Mouse (Mus musculus) liver, embryonic 14.5 days (tissue): ENCODE data around the gene Acot6. TPM values are rescaled to one million over a fixed set of nuclear protein-coding genes. Genes with fewer than 3 reads are reported as not detected.

Experiments
- ATAC-seq: fragments of 200-750 bp; cut with Nextera tagmentation; 2 replicates; pipeline ENCODE4 v1.8.0; 2017; ENCODE audit warnings: moderate number of reproducible peaks, mild to moderate bottlenecking, moderate library complexity; ENCODE audit not compliant: insufficient read depth
- DNase-seq, 3 experiments: peaks; one replicate each; pipeline ENCODE4 v3.0.0-alpha.2; 2012 to 2013; ENCODE audit warnings: low read depth in 3 of 3, low spot score in 3 of 3
- H3K27ac ChIP-seq: fragments of 300-500 bp; sonication (generic); 2 replicates; pipeline ENCODE4 v1.5.1; 2014; ENCODE audit warnings: moderate library complexity, mild to moderate bottlenecking, control low read depth, inconsistent platforms
- H3K27me3 ChIP-seq: fragments of 300-500 bp; sonication (generic); 2 replicates; pipeline ENCODE4 v1.6.1; 2014; ENCODE audit warnings: mild to moderate bottlenecking, low read length, moderate library complexity; ENCODE audit not compliant: control insufficient read depth, insufficient read depth
- H3K36me3 ChIP-seq: fragments of 300-500 bp; sonication (generic); replicated peaks from 2 replicates; pipeline ENCODE4 v1.6.1; 2014; ENCODE audit warnings: low read depth; ENCODE audit not compliant: control insufficient read depth, insufficient read depth
- H3K4me1 ChIP-seq, 2 experiments: fragments of 200-500 bp in 1 of 2; fragments of 300-500 bp in 1 of 2; sonication (generic) in 1 of 2; replicated peaks; 2 replicates each; pipeline ENCODE4 v1.6.1; 2012 to 2014; ENCODE audit warnings: antibody characterized with exemption in 1 of 2, inconsistent platforms in 1 of 2, low read length in 1 of 2; ENCODE audit not compliant: control insufficient read depth in 2 of 2, insufficient read depth in 2 of 2
- H3K4me2 ChIP-seq: fragments of 300-500 bp; sonication (generic); 2 replicates; pipeline ENCODE4 v1.6.1; 2014; ENCODE audit warnings: low read depth, mild to moderate bottlenecking, control low read depth, moderate library complexity
- H3K4me3 ChIP-seq, 2 experiments: fragments of 200-500 bp in 1 of 2; fragments of 300-500 bp in 1 of 2; sonication (generic) in 1 of 2; 2 replicates each; pipeline ENCODE4 v1.5.1; 2012 to 2014; ENCODE audit warnings: low read depth in 2 of 2, low read length in 2 of 2, mild to moderate bottlenecking in 2 of 2, control low read depth in 1 of 2, inconsistent platforms in 1 of 2, moderate library complexity in 1 of 2; ENCODE audit not compliant: insufficient read depth in 1 of 2
- H3K9ac ChIP-seq: fragments of 300-500 bp; sonication (generic); replicated peaks from 2 replicates; pipeline ENCODE4 v1.6.1; 2014; ENCODE audit warnings: mild to moderate bottlenecking, control low read depth, moderate library complexity
- H3K9me3 ChIP-seq: fragments of 300-500 bp; sonication (generic); 2 replicates; pipeline ENCODE4 v1.6.1; 2016; ENCODE audit warnings: low read length, mixed read lengths; ENCODE audit not compliant: control insufficient read depth
- CTCF ChIP-seq: IDR thresholded peaks from 2 replicates; pipeline ENCODE4 v1.5.1; 2016; ENCODE audit warnings: antibody characterized with exemption, low read depth, control low read depth
- EP300 ChIP-seq: IDR thresholded peaks from 2 replicates; pipeline ENCODE4 v1.6.1; 2016; ENCODE audit warnings: antibody characterized with exemption, low read depth
- WGBS: fragments of 180-500 bp; shearing (Covaris S2); extraction: QIAGEN DNeasy Blood & Tissue Kit; methylation state at CpG from one replicate; pipeline ENCODE4 v1.1.7; 2014; ENCODE audit not compliant: insufficient replicate concordance; 5-methylcytosine and 5-hydroxymethylcytosine counted together
- polyA plus RNA-seq, 2 experiments: library from polyadenylated mRNA; depleted of rRNA in 1 of 2; stranded (reverse) in 1 of 2; unstranded in 1 of 2; fragments of >200 nt; fragmentation: Nextera tagmentation in 1 of 2; extraction: Ambion mirVana in 1 of 2; gene quantifications; 2 replicates each; pipeline versions ENCODE4 v1.2.1 to v1.2.3; 2012 to 2014

Acot6 gene
- polyA plus RNA-seq, 2 experiments = 0.48 to 1.0 TPM

DNA sequence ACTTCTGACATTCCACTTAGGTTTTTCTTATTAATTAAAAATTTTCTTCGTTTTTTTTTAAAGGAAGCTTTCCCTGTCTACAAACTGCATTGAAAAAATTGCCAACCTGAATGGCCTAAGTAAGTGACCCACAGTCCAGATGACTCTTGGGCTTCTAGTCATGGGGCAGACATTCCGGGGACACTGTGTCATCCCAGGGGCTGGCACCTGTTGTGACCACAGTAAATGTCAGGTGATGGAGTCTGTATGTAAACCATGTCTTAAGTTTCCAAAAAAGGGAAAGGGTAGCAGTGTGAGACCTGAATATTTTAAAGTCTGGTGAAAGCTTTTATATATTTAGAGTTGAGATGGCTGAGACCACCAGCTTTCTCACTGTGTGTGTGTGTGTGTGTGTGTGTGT is 26.4 kb downstream of the Acot6 start:
- Histone ChIP-seq H3K4me3 (no peak overlapping the region), H3K27me3 (no peaks in the 10 kb centered on the region), H3K4me2 (no peak overlapping the region), H3K9ac (no peak overlapping the region), H3K27ac (no peak overlapping the region), H3K36me3 (no peaks in the 10 kb centered on the region), H3K4me1 (no peaks in the 10 kb centered on the region), H3K9me3 (no peaks in the 10 kb centered on the region)
- DNase-seq = no peak
- ATAC-seq = no peak
- WGBS = 61% methylated on average over 2 of the region's 2 CpGs
- TF ChIP-seq CTCF (no peak), EP300 (no peak)

DNA sequence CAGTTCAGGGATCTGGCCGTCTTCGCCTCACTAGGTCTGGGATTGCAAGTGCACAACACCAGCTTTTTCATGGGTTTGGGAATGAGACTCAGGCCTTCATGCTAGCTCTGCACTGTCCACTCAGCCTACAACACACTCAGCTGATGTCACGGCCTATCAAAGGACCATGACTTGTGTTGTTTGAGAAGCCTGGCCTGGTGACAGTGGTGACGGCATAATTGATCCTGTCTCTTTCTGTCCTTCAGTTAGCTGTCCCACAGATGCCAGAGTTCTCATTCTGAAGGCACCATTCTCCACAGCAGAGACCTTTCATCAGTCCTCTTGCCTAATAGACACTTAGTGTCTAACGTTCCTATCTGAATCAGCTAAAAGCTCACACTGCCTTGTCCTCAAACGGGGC is 28.1 kb downstream of the Acot6 start:
- no peak for DNase-seq

DNA sequence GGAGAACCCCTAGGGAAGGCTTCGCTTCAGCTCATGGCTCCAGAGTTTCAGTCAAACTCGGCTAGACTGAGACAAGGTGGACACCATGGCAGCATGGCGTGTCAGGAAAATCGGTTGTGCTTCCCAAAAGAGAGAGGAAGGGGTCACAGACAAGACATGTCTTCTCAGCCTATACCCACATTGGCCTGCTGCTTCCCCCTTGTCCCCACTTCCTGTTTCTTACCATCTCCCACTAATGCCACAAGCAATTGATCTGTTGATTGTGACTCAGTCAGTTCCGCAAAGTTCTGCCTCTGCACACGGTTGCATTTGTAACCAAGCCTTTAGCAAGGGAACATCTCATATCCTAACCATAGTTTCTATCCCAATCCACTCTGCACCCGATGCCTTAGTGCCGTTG is 29.5 kb downstream of the Acot6 start:
- H3K36me3 ChIP-seq = no peaks in the 10 kb centered on the region
- no peak for TF ChIP-seq CTCF
- ATAC-seq = no peak
- H3K9me3 ChIP-seq = no peaks in the 10 kb centered on the region
- WGBS = 51% methylated on average over 8 of the region's 8 CpGs
- H3K4me1 ChIP-seq = no peaks in the 10 kb centered on the region
- no peak overlapping the region for H3K4me3 ChIP-seq
- no peak for DNase-seq
- H3K9ac ChIP-seq = no peak overlapping the region
- H3K4me2 ChIP-seq = no peak overlapping the region
- no peaks in the 10 kb centered on the region for H3K27me3 ChIP-seq
- H3K27ac ChIP-seq = no peak overlapping the region

More for the DNA sequence above, 28.1 kb downstream of the Acot6 start:
- no peaks in the 10 kb centered on the region for H3K36me3 ChIP-seq
- no peak for ATAC-seq
- no peak overlapping the region for H3K27ac ChIP-seq
- H3K9me3 ChIP-seq = no peaks in the 10 kb centered on the region
- no peak overlapping the region for H3K4me2 ChIP-seq
- H3K9ac ChIP-seq = no peak overlapping the region
- 71% methylated on average over 6 of the region's 6 CpGs for WGBS
- TF ChIP-seq CTCF = no peak
- TF ChIP-seq EP300 = no peak
- no peaks in the 10 kb centered on the region for H3K27me3 ChIP-seq
- no peaks in the 10 kb centered on the region for H3K4me1 ChIP-seq
- no peak overlapping the region for H3K4me3 ChIP-seq

DNA sequence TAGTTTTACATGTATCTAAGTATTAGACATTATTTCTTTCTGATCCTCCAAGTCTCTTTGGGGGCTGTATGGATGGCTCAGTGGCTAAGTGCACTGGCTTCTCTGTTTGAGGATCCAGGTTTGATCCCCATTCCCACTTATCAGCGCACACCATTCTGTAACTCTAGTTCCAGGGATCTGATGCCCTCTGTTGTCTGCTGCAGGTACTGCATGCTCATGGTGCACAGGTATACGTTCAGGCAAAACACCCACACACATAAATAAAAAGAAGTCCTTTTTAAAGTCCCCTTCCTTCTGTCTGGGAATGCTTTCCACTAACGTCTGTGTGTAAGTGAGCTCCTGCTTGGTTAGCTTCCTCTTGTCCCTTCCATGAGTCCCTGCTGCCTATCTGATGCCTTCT is 31.8 kb downstream of the Acot6 start:
- H3K4me1 ChIP-seq = no peaks in the 10 kb centered on the region
- DNase-seq (peak in 1 of 3 experiments; percentile 35), ATAC-seq (no peak)
- peak; percentile 87 for TF ChIP-seq CTCF
- no peak for TF ChIP-seq EP300
- H3K9me3 ChIP-seq = no peaks in the 10 kb centered on the region
- H3K4me3 ChIP-seq = no peak overlapping the region
- no peak overlapping the region for H3K27ac ChIP-seq
- 56% methylated on average over 3 of the region's 3 CpGs for WGBS
- H3K36me3 ChIP-seq = no peaks in the 10 kb centered on the region
- no peaks in the 10 kb centered on the region for H3K27me3 ChIP-seq
- H3K9ac ChIP-seq = no peak overlapping the region
- H3K4me2 ChIP-seq = no peak overlapping the region

DNA sequence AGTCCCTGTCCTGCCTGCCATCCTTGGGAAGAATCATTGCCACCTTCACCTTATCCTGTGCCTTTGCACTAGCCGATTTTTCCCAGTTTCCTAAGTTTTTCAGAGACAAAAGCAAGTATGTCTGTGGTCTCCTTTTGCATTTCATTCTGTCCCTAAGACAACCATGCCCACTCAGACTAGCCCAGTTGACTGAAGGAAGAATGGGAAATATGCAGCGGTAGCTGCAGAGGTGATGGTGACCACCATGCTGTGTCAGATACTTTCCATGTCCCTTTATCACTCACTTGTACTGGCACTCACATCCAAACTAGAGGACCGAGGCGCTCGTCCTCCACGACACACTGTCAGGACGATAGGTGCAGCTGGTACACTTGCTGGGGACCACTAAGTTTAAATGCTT is 36.7 kb downstream of the Acot6 start:
- DNase-seq (no peak), ATAC-seq (no peak)
- H3K9ac ChIP-seq = no peak overlapping the region
- H3K4me2 ChIP-seq = no peak overlapping the region
- no peaks in the 10 kb centered on the region for H3K9me3 ChIP-seq
- H3K27ac ChIP-seq = no peak overlapping the region
- no peaks in the 10 kb centered on the region for H3K4me1 ChIP-seq
- H3K36me3 ChIP-seq = no peaks in the 10 kb centered on the region
- H3K4me3 ChIP-seq = no peak overlapping the region
- TF ChIP-seq CTCF (no peak), EP300 (no peak)
- 86% methylated on average over 7 of the region's 7 CpGs for WGBS
- no peaks in the 10 kb centered on the region for H3K27me3 ChIP-seq

DNA sequence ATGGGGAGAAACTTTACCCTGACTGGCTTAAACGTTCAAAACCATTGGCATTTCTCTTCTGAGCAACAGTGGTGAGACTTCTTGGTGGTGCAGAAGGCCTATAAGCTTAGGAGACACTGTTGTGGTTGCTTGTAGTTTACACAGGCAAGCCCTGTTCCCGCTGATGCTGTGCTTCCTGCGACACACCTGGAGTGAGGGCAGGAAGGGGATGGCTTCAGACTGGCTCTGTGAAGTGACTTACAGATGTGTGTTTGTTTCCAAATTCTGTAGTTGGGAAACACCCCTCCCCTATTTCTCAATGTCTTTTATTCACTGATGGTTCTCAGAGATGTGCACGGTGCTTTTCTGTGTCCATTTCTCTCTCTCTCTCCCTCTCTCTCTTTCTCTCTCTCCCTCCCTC is 39.7 kb downstream of the Acot6 start:
- no peaks in the 10 kb centered on the region for H3K4me1 ChIP-seq
- H3K27ac ChIP-seq = no peak overlapping the region
- no peak for ATAC-seq
- no peaks in the 10 kb centered on the region for H3K36me3 ChIP-seq
- no peaks in the 10 kb centered on the region for H3K9me3 ChIP-seq
- H3K27me3 ChIP-seq = no peaks in the 10 kb centered on the region
- no peak overlapping the region for H3K4me2 ChIP-seq
- 60% methylated on average over 4 of the region's 4 CpGs for WGBS
- H3K4me3 ChIP-seq = no peak overlapping the region
- H3K9ac ChIP-seq = no peak overlapping the region
- TF ChIP-seq CTCF (no peak), EP300 (no peak)
- DNase-seq = no peak
